Mouse (Mus musculus): Measurements from ENCODE around the gene Gfy.

Gfy gene

GRCm38 (mm10) chr7:45126844-45127699 lies 52.3 kb downstream of the Gfy start:
- DNase-seq (ENCODE audit: low read depth) = no peak
